Mouse (Mus musculus): ENCODE data around the gene Intu. TPM values are rescaled to one million over a fixed set of nuclear protein-coding genes. Genes with fewer than 3 reads are reported as not detected.

Gene Intu
- polyA plus RNA-seq, 1 experiment from 2014 or later = 5.8 TPM

GRCm38 (mm10) chr3:40678856-40679255 is 147.8 kb downstream of the Intu start:
- 66% methylated on average over 1 of the region's 1 CpGs for WGBS
- Histone ChIP-seq H3K9me3 (ENCODE audit: control insufficient read depth, low read length) (no peaks in the 10 kb centered on the region), H3K9ac (ENCODE audit: low read length) (no peak overlapping the region), H3K27ac (replicated peaks; ENCODE audit: low read depth, low read length) (no peak overlapping the region), H3K4me1 (ENCODE audit: control insufficient read depth, insufficient read depth, low read length) (no peaks in the 10 kb centered on the region), H3K27me3 (ENCODE audit: control insufficient read depth, insufficient read depth, low read length) (no peaks in the 10 kb centered on the region), H3K36me3 (ENCODE audit: control insufficient read depth, insufficient read depth, low read length) (no peaks in the 10 kb centered on the region), H3K4me2 (ENCODE audit: low read depth, severe bottlenecking) (no peak overlapping the region), H3K4me3 (ENCODE audit: low read depth, low read length) (no peak overlapping the region)
- no peak for ATAC-seq (ENCODE audit: insufficient number of reproducible peaks, low FRiP score, low TSS enrichment, low read depth)
- no peak for DNase-seq (ENCODE audit: low spot score)

GRCm38 (mm10) chr3:40682404-40682803 is 151.3 kb downstream of the Intu start:
- no peak overlapping the region for H3K4me2 ChIP-seq (ENCODE audit: low read depth, severe bottlenecking)
- H3K27me3 ChIP-seq (ENCODE audit: control insufficient read depth, insufficient read depth, low read length) = no peaks in the 10 kb centered on the region
- WGBS = 82% methylated on average over 11 of the region's 11 CpGs
- H3K9me3 ChIP-seq (ENCODE audit: control insufficient read depth, low read length) = no peaks in the 10 kb centered on the region
- no peak overlapping the region for H3K27ac ChIP-seq (replicated peaks; ENCODE audit: low read depth, low read length)
- H3K4me3 ChIP-seq (ENCODE audit: low read depth, low read length) = no peak overlapping the region
- peaks cover 2% of the 10 kb centered on the region; the same call in 1 of the 2 replicates for H3K4me1 ChIP-seq (ENCODE audit: control insufficient read depth, insufficient read depth, low read length)
- DNase-seq (ENCODE audit: low spot score) = no peak
- no peak for ATAC-seq (ENCODE audit: insufficient number of reproducible peaks, low FRiP score, low TSS enrichment, low read depth)
- H3K9ac ChIP-seq (ENCODE audit: low read length) = no peak overlapping the region
- H3K36me3 ChIP-seq (ENCODE audit: control insufficient read depth, insufficient read depth, low read length) = no peaks in the 10 kb centered on the region

- Histone ChIP-seq H3K4me2 (ENCODE audit: low read depth, severe bottlenecking) (no peak overlapping the region), H3K27me3 (ENCODE audit: control insufficient read depth, insufficient read depth, low read length) (no peaks in the 10 kb centered on the region), H3K4me3 (ENCODE audit: low read depth, low read length) (no peak overlapping the region), H3K9ac (ENCODE audit: low read length) (no peak overlapping the region), H3K9me3 (ENCODE audit: control insufficient read depth, low read length) (no peaks in the 10 kb centered on the region), H3K36me3 (ENCODE audit: control insufficient read depth, insufficient read depth, low read length) (no peaks in the 10 kb centered on the region), H3K4me1 (ENCODE audit: control insufficient read depth, insufficient read depth, low read length) (peaks cover 2% of the 10 kb centered on the region; the same call in 1 of the 2 replicates), H3K27ac (replicated peaks; ENCODE audit: low read depth, low read length) (no peak overlapping the region)
- WGBS = 93% methylated on average over 18 of the region's 18 CpGs
- DNase-seq (ENCODE audit: low spot score) (no peak), ATAC-seq (ENCODE audit: insufficient number of reproducible peaks, low FRiP score, low TSS enrichment, low read depth) (no peak)
Observed at GRCm38 (mm10) chr3:40683171-40683570, 152.1 kb downstream of the Intu start.

- Histone ChIP-seq H3K36me3 (ENCODE audit: control insufficient read depth, insufficient read depth, low read length) (no peaks in the 10 kb centered on the region), H3K27me3 (ENCODE audit: control insufficient read depth, insufficient read depth, low read length) (no peaks in the 10 kb centered on the region), H3K4me3 (ENCODE audit: low read depth, low read length) (no peak overlapping the region), H3K9me3 (ENCODE audit: control insufficient read depth, low read length) (no peaks in the 10 kb centered on the region), H3K4me1 (ENCODE audit: control insufficient read depth, insufficient read depth, low read length) (peaks cover 2% of the 10 kb centered on the region; the same call in 1 of the 2 replicates), H3K4me2 (ENCODE audit: low read depth, severe bottlenecking) (no peak overlapping the region), H3K27ac (replicated peaks; ENCODE audit: low read depth, low read length) (no peak overlapping the region), H3K9ac (ENCODE audit: low read length) (no peak overlapping the region)
- peak; percentile 51 for DNase-seq (ENCODE audit: low spot score)
- no peak for ATAC-seq (ENCODE audit: insufficient number of reproducible peaks, low FRiP score, low TSS enrichment, low read depth)
- WGBS = 25% methylated on average over 3 of the region's 3 CpGs
Observed at GRCm38 (mm10) chr3:40685855-40686515, 154.9 kb downstream of the Intu start.

- no peaks in the 10 kb centered on the region for H3K27me3 ChIP-seq (ENCODE audit: control insufficient read depth, insufficient read depth, low read length)
- ATAC-seq (ENCODE audit: insufficient number of reproducible peaks, low FRiP score, low TSS enrichment, low read depth) (no peak), DNase-seq (ENCODE audit: low spot score) (no peak)
- H3K4me3 ChIP-seq (ENCODE audit: low read depth, low read length) = no peak overlapping the region
- 56% methylated on average over 9 of the region's 9 CpGs for WGBS
- peaks cover 2% of the 10 kb centered on the region; the same call in 1 of the 2 replicates for H3K4me1 ChIP-seq (ENCODE audit: control insufficient read depth, insufficient read depth, low read length)
- H3K4me2 ChIP-seq (ENCODE audit: low read depth, severe bottlenecking) = no peak overlapping the region
- no peaks in the 10 kb centered on the region for H3K9me3 ChIP-seq (ENCODE audit: control insufficient read depth, low read length)
- no peak overlapping the region for H3K9ac ChIP-seq (ENCODE audit: low read length)
- H3K27ac ChIP-seq (replicated peaks; ENCODE audit: low read depth, low read length) = no peak overlapping the region
- H3K36me3 ChIP-seq (ENCODE audit: control insufficient read depth, insufficient read depth, low read length) = no peaks in the 10 kb centered on the region
Observed at GRCm38 (mm10) chr3:40686836-40687235, 155.8 kb downstream of the Intu start.

- H3K9me3 ChIP-seq (ENCODE audit: control insufficient read depth, low read length) = no peaks in the 10 kb centered on the region
- H3K36me3 ChIP-seq (ENCODE audit: control insufficient read depth, insufficient read depth, low read length) = no peaks in the 10 kb centered on the region
- ATAC-seq (ENCODE audit: insufficient number of reproducible peaks, low FRiP score, low TSS enrichment, low read depth) (no peak), DNase-seq (ENCODE audit: low spot score) (no peak)
- H3K27me3 ChIP-seq (ENCODE audit: control insufficient read depth, insufficient read depth, low read length) = no peaks in the 10 kb centered on the region
- no peak overlapping the region for H3K9ac ChIP-seq (ENCODE audit: low read length)
- 86% methylated on average over 3 of the region's 3 CpGs for WGBS
- H3K27ac ChIP-seq (replicated peaks; ENCODE audit: low read depth, low read length) = no peak overlapping the region
- H3K4me2 ChIP-seq (ENCODE audit: low read depth, severe bottlenecking) = no peak overlapping the region
- H3K4me3 ChIP-seq (ENCODE audit: low read depth, low read length) = no peak overlapping the region
- peaks cover 2% of the 10 kb centered on the region; the same call in 1 of the 2 replicates for H3K4me1 ChIP-seq (ENCODE audit: control insufficient read depth, insufficient read depth, low read length)
Observed at GRCm38 (mm10) chr3:40687588-40687987, 156.5 kb downstream of the Intu start.

GRCm38 (mm10) chr3:40691566-40691965 is 160.5 kb downstream of the Intu start:
- no peak overlapping the region for H3K9ac ChIP-seq (ENCODE audit: low read length)
- no peaks in the 10 kb centered on the region for H3K9me3 ChIP-seq (ENCODE audit: control insufficient read depth, low read length)
- H3K27me3 ChIP-seq (ENCODE audit: control insufficient read depth, insufficient read depth, low read length) = no peaks in the 10 kb centered on the region
- WGBS = 92% methylated on average over 6 of the region's 6 CpGs
- H3K36me3 ChIP-seq (ENCODE audit: control insufficient read depth, insufficient read depth, low read length) = no peaks in the 10 kb centered on the region
- H3K4me1 ChIP-seq (ENCODE audit: control insufficient read depth, insufficient read depth, low read length) = 0 out of 2 replicates have a peak, but pooled peaks cover 2% of the 10 kb centered on the region
- no peak overlapping the region for H3K4me2 ChIP-seq (ENCODE audit: low read depth, severe bottlenecking)
- H3K27ac ChIP-seq (replicated peaks; ENCODE audit: low read depth, low read length) = no peak overlapping the region
- H3K4me3 ChIP-seq (ENCODE audit: low read depth, low read length) = no peak overlapping the region
- ATAC-seq (ENCODE audit: insufficient number of reproducible peaks, low FRiP score, low TSS enrichment, low read depth) (no peak), DNase-seq (ENCODE audit: low spot score) (no peak)

GRCm38 (mm10) chr3:40693435-40693834 is 162.3 kb downstream of the Intu start:
- Histone ChIP-seq H3K4me3 (ENCODE audit: low read depth, low read length) (no peak overlapping the region), H3K4me1 (ENCODE audit: control insufficient read depth, insufficient read depth, low read length) (no peaks in the 10 kb centered on the region), H3K9me3 (ENCODE audit: control insufficient read depth, low read length) (no peaks in the 10 kb centered on the region), H3K27ac (replicated peaks; ENCODE audit: low read depth, low read length) (no peak overlapping the region), H3K36me3 (ENCODE audit: control insufficient read depth, insufficient read depth, low read length) (no peaks in the 10 kb centered on the region), H3K9ac (ENCODE audit: low read length) (no peak overlapping the region), H3K4me2 (ENCODE audit: low read depth, severe bottlenecking) (no peak overlapping the region), H3K27me3 (ENCODE audit: control insufficient read depth, insufficient read depth, low read length) (no peaks in the 10 kb centered on the region)
- 90% methylated on average over 10 of the region's 10 CpGs for WGBS
- ATAC-seq (ENCODE audit: insufficient number of reproducible peaks, low FRiP score, low TSS enrichment, low read depth) (no peak), DNase-seq (ENCODE audit: low spot score) (no peak)

- no peak for DNase-seq (ENCODE audit: low spot score)
- H3K4me2 ChIP-seq (ENCODE audit: low read depth, severe bottlenecking) = no peak overlapping the region
- H3K27ac ChIP-seq (replicated peaks; ENCODE audit: low read depth, low read length) = no peak overlapping the region
- no peaks in the 10 kb centered on the region for H3K9me3 ChIP-seq (ENCODE audit: control insufficient read depth, low read length)
- no peak overlapping the region for H3K9ac ChIP-seq (ENCODE audit: low read length)
- no peaks in the 10 kb centered on the region for H3K4me1 ChIP-seq (ENCODE audit: control insufficient read depth, insufficient read depth, low read length)
- no peaks in the 10 kb centered on the region for H3K27me3 ChIP-seq (ENCODE audit: control insufficient read depth, insufficient read depth, low read length)
- no peak overlapping the region for H3K4me3 ChIP-seq (ENCODE audit: low read depth, low read length)
- WGBS = 94% methylated on average over 7 of the region's 7 CpGs
- no peaks in the 10 kb centered on the region for H3K36me3 ChIP-seq (ENCODE audit: control insufficient read depth, insufficient read depth, low read length)
- ATAC-seq (ENCODE audit: insufficient number of reproducible peaks, low FRiP score, low TSS enrichment, low read depth) = no peak
Observed at GRCm38 (mm10) chr3:40693960-40694359, 162.9 kb downstream of the Intu start.
